Mouse (Mus musculus) neutrophil, adult 83 days (primary cell): ENCODE results near the gene Glod5. TPM values are rescaled to one million over a fixed set of nuclear protein-coding genes. Genes with fewer than 3 reads are reported as not detected.

ENCODE experiments used
- total RNA-seq, 2 experiments: library from RNA; stranded (reverse); gene quantifications; one replicate each; pipeline ENCODE4 v1.2.4; 2023

The Glod5 gene
- not detected for total RNA-seq

DNA sequence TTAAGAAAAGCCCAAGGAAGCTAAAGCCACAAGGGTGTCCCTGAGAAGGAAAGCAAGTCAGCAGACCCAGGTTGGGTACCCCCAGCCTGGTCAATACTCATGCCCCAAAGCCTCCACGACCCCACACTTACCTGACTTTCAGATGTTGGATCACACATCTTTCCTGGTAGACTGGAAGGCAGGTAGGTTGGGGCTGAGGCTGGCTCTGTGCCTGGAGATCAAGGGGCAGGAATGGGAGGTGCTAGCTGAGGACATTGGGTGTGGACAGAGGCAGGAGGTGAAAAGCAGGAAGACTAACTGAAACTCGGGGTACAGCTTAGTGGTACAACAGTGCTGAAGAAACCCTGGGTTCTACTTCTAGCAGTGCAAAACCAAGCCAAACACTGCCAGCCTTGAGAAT is at the start of gene Glod5:
TSS of gene Glod5 (minus strand) at position 207 of the 400 bp plus-strand sequence.

DNA sequence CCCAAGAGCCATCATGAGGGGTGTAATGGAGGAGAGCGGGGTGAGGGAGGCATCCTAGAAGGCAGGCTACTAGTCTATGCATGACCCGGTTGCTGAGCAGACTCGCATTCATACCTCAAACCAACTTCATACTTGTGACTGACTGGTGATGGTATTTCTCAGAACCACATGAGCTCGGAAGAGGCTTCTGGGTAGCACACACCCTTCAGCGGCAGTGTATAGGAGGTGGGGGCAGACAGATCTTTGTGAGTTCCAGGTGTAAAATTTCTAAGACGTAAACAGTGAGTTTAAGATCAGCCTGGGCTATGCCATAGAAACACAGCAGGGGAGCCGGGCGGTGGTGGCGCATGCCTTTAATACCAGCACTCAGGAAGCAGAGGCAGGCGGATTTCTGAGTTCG is 40.4 kb downstream of the Glod5 start, which contains the start of gene Gata1:
TSS of gene Gata1 (minus strand) at position 180 of the 400 bp plus-strand sequence.

Other genes starting within 250 kb of the Glod5 start
- 100 to 1,000 TPM; 123 to 144 TPM for gene Gripap1, start 228.7 kb downstream of the Glod5 start, total RNA-seq
- 1 to 10 TPM; 1.2 to 7.5 TPM for gene Kcnd1, start 196.2 kb downstream of the Glod5 start, total RNA-seq
- gene Otud5, start 177.1 kb downstream of the Glod5 start, total RNA-seq: 100 to 1,000 TPM; 119 to 128 TPM
- gene Pim2, start 140.2 kb downstream of the Glod5 start, total RNA-seq: 1 to 10 TPM; 2.6 to 4.0 TPM
- 10 to 100 TPM; 22.8 to 23.3 TPM for gene Slc35a2, start 134.5 kb downstream of the Glod5 start, total RNA-seq
- 10 to 100 TPM; 35.3 to 39.9 TPM for gene Pqbp1, start 119.2 kb downstream of the Glod5 start, total RNA-seq
- 10 to 100 TPM; 43.0 to 48.2 TPM for gene Timm17b, start 119.1 kb downstream of the Glod5 start, total RNA-seq
- gene Gm10491, start 110.7 kb downstream of the Glod5 start, total RNA-seq: not detected
- not detected for gene Gm10490, start 109.0 kb downstream of the Glod5 start, total RNA-seq
- not detected for gene Pcsk1n, start 98.7 kb downstream of the Glod5 start, total RNA-seq
- gene Eras, start 89.9 kb downstream of the Glod5 start, total RNA-seq: not detected
- gene Hdac6, start 70.6 kb downstream of the Glod5 start, total RNA-seq: 10 to 100 TPM in 1 of 2 experiments, 1 to 10 TPM in 1; 7.2 to 10.7 TPM
- 10 to 100 TPM; 16.6 to 22.9 TPM for gene Gata1, start 40.4 kb downstream of the Glod5 start, total RNA-seq
- gene Suv39h1, start 56.3 kb upstream of the Glod5 start, total RNA-seq: 10 to 100 TPM; 31.4 to 35.9 TPM
- 100 to 1,000 TPM; 149 to 168 TPM for gene Was, start 72.0 kb upstream of the Glod5 start, total RNA-seq
- 10 to 100 TPM; 33.7 to 34.7 TPM for gene Wdr13, start 114.4 kb upstream of the Glod5 start, total RNA-seq
- 100 to 1,000 TPM; 323 to 397 TPM for gene Rbm3, start 127.4 kb upstream of the Glod5 start, total RNA-seq
- gene Tbc1d25, start 157.7 kb upstream of the Glod5 start, total RNA-seq: 10 to 100 TPM; 10.5 to 16.2 TPM
- gene Ebp, start 175.0 kb upstream of the Glod5 start, total RNA-seq: 10 to 100 TPM; 52.0 to 57.8 TPM
- under 1 TPM in 1 of 2 experiments, not detected in 1; 0.88 TPM for gene Porcn, start 188.0 kb upstream of the Glod5 start, total RNA-seq
- gene Ftsj1, start 233.9 kb upstream of the Glod5 start, total RNA-seq: 10 to 100 TPM; 15.3 to 17.3 TPM